Mouse (Mus musculus) cerebellum, adult 2 months (tissue): ENCODE data around the gene Pecam1. TPM values are rescaled to one million over a fixed set of nuclear protein-coding genes. Genes with fewer than 3 reads are reported as not detected.
A peak's percentile ranks its signal among the peaks of the same experiment; 100 is the strongest.

ENCODE experiments used
- DNase-seq, 2 experiments: peaks; one replicate each; pipeline ENCODE4 v3.0.0; 2021
- H3K27ac ChIP-seq: fragments of 200-500 bp; 2 replicates; pipeline ENCODE4 v1.5.1; 2012; ENCODE audit warnings: low read length, control low read depth, inconsistent platforms; ENCODE audit not compliant: insufficient read depth
- H3K27me3 ChIP-seq: fragments of 200-500 bp; 2 replicates; pipeline ENCODE4 v1.6.1; 2012; ENCODE audit warnings: inconsistent platforms, mild to moderate bottlenecking, low read length, moderate library complexity; ENCODE audit not compliant: control insufficient read depth, insufficient read depth
- H3K4me1 ChIP-seq: fragments of 200-500 bp; 2 replicates; pipeline ENCODE4 v1.6.1; 2011; ENCODE audit warnings: low read length; ENCODE audit not compliant: control insufficient read depth, insufficient read depth
- H3K4me3 ChIP-seq: fragments of 200-500 bp; replicated peaks from 2 replicates; pipeline ENCODE3; 2011; ENCODE audit warnings: mild to moderate bottlenecking, low read depth, low read length, control low read depth; ENCODE audit not compliant: insufficient read depth
- CTCF ChIP-seq: fragments of 200-500 bp; IDR thresholded peaks from 2 replicates; pipeline ENCODE4 v1.5.1; 2011; ENCODE audit warnings: low read depth, mild to moderate bottlenecking, control low read depth, low read length, moderate library complexity, borderline replicate concordance; ENCODE audit not compliant: insufficient read depth
- POLR2A ChIP-seq: fragments of 200-500 bp; IDR thresholded peaks from 2 replicates; pipeline ENCODE4 v1.6.1; 2011; ENCODE audit warnings: low read length, control low read depth, borderline replicate concordance; ENCODE audit not compliant: insufficient read depth
- WGBS: fragments of 180-500 bp; shearing (Covaris S2); methylation state at CpG from one replicate; pipeline ENCODE4 v1.1.7; 2018; 5-methylcytosine and 5-hydroxymethylcytosine counted together
- polyA plus RNA-seq: library from polyadenylated mRNA; depleted of rRNA; stranded (reverse); fragments of >200 nt; gene quantifications from 2 replicates; pipeline ENCODE4 v1.2.3, GENCODE M21; 2012

Pecam1 gene
- polyA plus RNA-seq, 1 experiment, result 16.2 TPM

- TF ChIP-seq CTCF (no peak), POLR2A (no peak)
- no peak overlapping the region for H3K4me3 ChIP-seq
- WGBS, result 71% methylated on average over 15 of the region's 15 CpGs
- no peaks in the 10 kb centered on the region for H3K27me3 ChIP-seq
- no peak overlapping the region for H3K27ac ChIP-seq
- peak; percentile 28 to 32 for DNase-seq
- no peaks in the 10 kb centered on the region for H3K4me1 ChIP-seq
Measured at GRCm38 (mm10) chr11:106723611-106724125, 26.8 kb downstream of the Pecam1 start.

- H3K4me1 ChIP-seq, result no peaks in the 10 kb centered on the region
- no peak for TF ChIP-seq POLR2A
- no peak for TF ChIP-seq CTCF
- no peaks in the 10 kb centered on the region for H3K27me3 ChIP-seq
- 35% methylated on average over 7 of the region's 7 CpGs for WGBS
- no peak overlapping the region for H3K4me3 ChIP-seq
- DNase-seq, result no peak
- no peak overlapping the region for H3K27ac ChIP-seq
Measured at GRCm38 (mm10) chr11:106722831-106723361, 27.5 kb downstream of the Pecam1 start.

GRCm38 (mm10) chr11:106720379-106720778, 30.0 kb downstream of the Pecam1 start:
- DNase-seq, result no peak
- Histone ChIP-seq H3K27ac (no peak overlapping the region), H3K4me1 (no peaks in the 10 kb centered on the region), H3K27me3 (no peaks in the 10 kb centered on the region), H3K4me3 (no peak overlapping the region)
- 93% methylated on average over 8 of the region's 8 CpGs for WGBS
- TF ChIP-seq CTCF (no peak), POLR2A (no peak)

GRCm38 (mm10) chr11:106716568-106716967, 33.9 kb downstream of the Pecam1 start:
- H3K4me3 ChIP-seq, result no peak overlapping the region
- no peaks in the 10 kb centered on the region for H3K27me3 ChIP-seq
- no peak for DNase-seq
- 90% methylated on average over 5 of the region's 5 CpGs for WGBS
- no peak overlapping the region for H3K27ac ChIP-seq
- H3K4me1 ChIP-seq, result no peaks in the 10 kb centered on the region
- no peak for TF ChIP-seq POLR2A
- TF ChIP-seq CTCF, result no peak

GRCm38 (mm10) chr11:106715066-106715465, 35.4 kb downstream of the Pecam1 start:
- Histone ChIP-seq H3K27ac (no peak overlapping the region), H3K4me1 (no peaks in the 10 kb centered on the region), H3K27me3 (no peaks in the 10 kb centered on the region), H3K4me3 (peak overlapping the region; percentile 15)
- TF ChIP-seq CTCF (no peak), POLR2A (no peak)
- WGBS, result 90% methylated on average over 6 of the region's 6 CpGs
- no peak for DNase-seq

- H3K4me1 ChIP-seq, result no peaks in the 10 kb centered on the region; the same call in 1 of the 2 replicates
- 73% methylated on average over 5 of the region's 5 CpGs for WGBS
- H3K4me3 ChIP-seq, result no peak overlapping the region
- TF ChIP-seq CTCF, result no peak
- TF ChIP-seq POLR2A, result no peak
- H3K27me3 ChIP-seq, result no peaks in the 10 kb centered on the region
- DNase-seq, result no peak
- no peak overlapping the region for H3K27ac ChIP-seq
Measured at GRCm38 (mm10) chr11:106710789-106711188, 39.6 kb downstream of the Pecam1 start.

- TF ChIP-seq POLR2A (no peak), CTCF (no peak)
- no peak for DNase-seq
- WGBS, result 24% methylated on average over 15 of the region's 15 CpGs
Measured at GRCm38 (mm10) chr11:106709227-106709985, 41.0 kb downstream of the Pecam1 start.

GRCm38 (mm10) chr11:106707866-106708265, 42.6 kb downstream of the Pecam1 start:
- TF ChIP-seq POLR2A, result no peak
- no peak for TF ChIP-seq CTCF
- Histone ChIP-seq H3K4me1 (no peaks in the 10 kb centered on the region; the same call in 1 of the 2 replicates), H3K27ac (no peak overlapping the region), H3K4me3 (no peak overlapping the region), H3K27me3 (no peaks in the 10 kb centered on the region)
- no peak for DNase-seq
- WGBS, result 92% methylated on average over 3 of the region's 3 CpGs

More at GRCm38 (mm10) chr11:106709227-106709985, 41.0 kb downstream of the Pecam1 start:
- Histone ChIP-seq H3K27ac (no peak overlapping the region), H3K4me1 (no peaks in the 10 kb centered on the region; the same call in 1 of the 2 replicates), H3K27me3 (no peaks in the 10 kb centered on the region), H3K4me3 (no peak overlapping the region)
